10 mouse cellular contexts compared by ENCODE assay signal in genomic region chr14:25462975-25463374, GRCm38 (mm10). TPM values are rescaled to one million over a fixed set of nuclear protein-coding genes. Genes with fewer than 3 reads are reported as not detected.
DNase-seq lines count a peak whose midpoint lies in the region; ATAC-seq lines count a peak whose summit lies in the region.
"Had no signal": no experiment of that assay in that cellular context is flagged by ENCODE, and none has a peak within 500 bp of the region (broad histone marks: within the 10 kb centered on the region; RNA-seq: fewer than 3 reads in every experiment).

No protein-coding gene starts in this region.

- no peaks in the 10 kb centered on the region for H3K9me3 ChIP-seq in heart, embryonic 13.5 days
- H3K9me3 ChIP-seq in embryonic facial prominence, embryonic 10.5 days: no peaks in the 10 kb centered on the region
- H3K9me3 ChIP-seq in hindbrain, embryonic 16.5 days (ENCODE audit: control insufficient read depth, low read length): no peaks in the 10 kb centered on the region

- H3K27ac ChIP-seq in heart, embryonic 13.5 days (replicated peaks): 0 out of 2 replicates have a peak overlapping the region, but pooled peaks have one; percentile 3
- peak overlapping the region; percentile 72 for H3K27ac ChIP-seq in embryonic facial prominence, embryonic 10.5 days (replicated peaks)
- H3K27ac ChIP-seq in hindbrain, embryonic 16.5 days (ENCODE audit: low read depth, low read length): no peak overlapping the region; the same call in 1 of the 2 replicates

- DNase-seq in heart, postnatal 10 days: no peak
- DNase-seq in embryonic facial prominence, embryonic 10.5 days (ENCODE audit: low spot score): no peak
- peak; percentile 51 for DNase-seq in neural tube, embryonic 10.5 days (ENCODE audit: extremely low spot score, low spot score)
- DNase-seq in left cerebral cortex, adult 18-20 months (ENCODE audit: low spot score in 2 of 2): no peak
- no peak for DNase-seq in left cerebral cortex, postnatal 14 days (ENCODE audit: low spot score in 2 of 2)
- DNase-seq in cerebellum, postnatal 10 days: no peak
- DNase-seq: adrenal gland, postnatal 14 days had no signal

- H3K4me3 ChIP-seq in heart, embryonic 13.5 days: no peak overlapping the region
- peak overlapping the region; percentile 97; the same call in 1 of the 2 replicates for H3K4me3 ChIP-seq in embryonic facial prominence, embryonic 10.5 days
- H3K4me3 ChIP-seq in hindbrain, embryonic 16.5 days (ENCODE audit: low read length): no peak overlapping the region; the same call in 1 of the 2 replicates

- ATAC-seq in heart, embryonic 13.5 days (ENCODE audit: extremely low read depth, insufficient number of reproducible peaks, low FRiP score, low TSS enrichment): no peak
- ATAC-seq in hindbrain, embryonic 16.5 days: no peak
- ATAC-seq: inflammation-experienced regulatory T-cells, adult 6 months had no signal

- intact Hi-C loops in heart, postnatal 10 days (cut with DNase I): no loop called here
- intact Hi-C loops in left cerebral cortex, postnatal 14 days (cut with DNase I): loop anchor here (5.0 kb wide), 1 partner anchor 34 kb away; no protein-coding TSS in a partner anchor

- no peaks in the 10 kb centered on the region for H3K27me3 ChIP-seq in heart, embryonic 13.5 days (replicated peaks)
- no peaks in the 10 kb centered on the region for H3K27me3 ChIP-seq in embryonic facial prominence, embryonic 10.5 days (replicated peaks; ENCODE audit: low read depth, poor library complexity, severe bottlenecking)
- H3K27me3 ChIP-seq in hindbrain, embryonic 16.5 days (replicated peaks; ENCODE audit: control insufficient read depth, insufficient read depth, low read length): no peaks in the 10 kb centered on the region

- peaks cover 77% of the 10 kb centered on the region for H3K4me1 ChIP-seq in heart, embryonic 13.5 days
- peaks cover 86% of the 10 kb centered on the region for H3K4me1 ChIP-seq in embryonic facial prominence, embryonic 10.5 days
- peaks cover 69% of the 10 kb centered on the region for H3K4me1 ChIP-seq in hindbrain, embryonic 16.5 days (ENCODE audit: control insufficient read depth, insufficient read depth, low read depth, low read length)

- peak overlapping the region; percentile 97 for H3K9ac ChIP-seq in heart, embryonic 13.5 days
- no peak overlapping the region for H3K9ac ChIP-seq in hindbrain, embryonic 16.5 days (ENCODE audit: low read depth, low read length)

- no peak overlapping the region for H3K4me2 ChIP-seq in heart, embryonic 13.5 days
- peak overlapping the region; percentile 94 for H3K4me2 ChIP-seq in hindbrain, embryonic 16.5 days (ENCODE audit: low read length)

- 16% methylated on average over 1 of the region's 1 CpGs for WGBS in heart, embryonic 13.5 days
- WGBS in embryonic facial prominence, embryonic 10.5 days: 7% methylated on average over 1 of the region's 1 CpGs
- WGBS in hindbrain, embryonic 16.5 days: 0% methylated on average over 1 of the region's 1 CpGs

- H3K36me3 ChIP-seq in heart, embryonic 13.5 days: no peaks in the 10 kb centered on the region
- no peaks in the 10 kb centered on the region for H3K36me3 ChIP-seq in embryonic facial prominence, embryonic 10.5 days (replicated peaks)
- H3K36me3 ChIP-seq in hindbrain, embryonic 16.5 days (ENCODE audit: control insufficient read depth, insufficient read depth, low read length): no peaks in the 10 kb centered on the region

RNA-seq across cellular contexts. Expression of gene Zmiz1, which starts 4.0 kb away (rescaled TPM):
- polyA plus RNA-seq in heart, embryonic 13.5 days (2015; fragmentation: Nextera tagmentation; extraction: Ambion mirVana): 25.1 and 25.7 TPM in 2 replicates
- total RNA-seq in heart, postnatal 10 days (2021): 10 to 100 TPM; 70.9 to 72.0 TPM
- 42.8 and 45.6 TPM in 2 replicates for polyA plus RNA-seq in embryonic facial prominence, embryonic 10.5 days (2016; fragmentation: Nextera tagmentation; extraction: Ambion mirVana)
- polyA plus RNA-seq in hindbrain, embryonic 16.5 days (2015; fragmentation: Nextera tagmentation; extraction: Ambion mirVana): 50.4 and 55.0 TPM in 2 replicates
- total RNA-seq in left cerebral cortex, adult 18-20 months (2021): 100 to 1,000 TPM in 1 of 2 experiments, 10 to 100 TPM in 1; 89.2 to 100 TPM
- 10 to 100 TPM; 86.2 to 98.9 TPM for total RNA-seq in left cerebral cortex, postnatal 14 days (2021)
